Mouse (Mus musculus): ENCODE data around the gene Tef. TPM values are rescaled to one million over a fixed set of nuclear protein-coding genes. Genes with fewer than 3 reads are reported as not detected.

The Tef gene
- polyA plus RNA-seq, 1 experiment from 2014 or later: 29.7 TPM

- Histone ChIP-seq H3K4me2 (replicated peaks) (no peak overlapping the region), H3K27me3 (no peaks in the 10 kb centered on the region), H3K4me1 (peaks cover 14% of the 10 kb centered on the region), H3K27ac (no peak overlapping the region), H3K36me3 (peaks cover 48% of the 10 kb centered on the region), H3K9ac (no peak overlapping the region), H3K9me3 (no peaks in the 10 kb centered on the region), H3K4me3 (no peak overlapping the region)
- WGBS: 91% methylated on average over 7 of the region's 7 CpGs
- no peak for ATAC-seq (ENCODE audit: insufficient number of reproducible peaks, insufficient read depth, low FRiP score, low TSS enrichment)
Measured at GRCm38 (mm10) chr15:81853081-81853480, 50.9 kb downstream of the Tef start.

GRCm38 (mm10) chr15:81856030-81856790 lies 54.0 kb downstream of the Tef start:
- peak; percentile 90 for ATAC-seq (ENCODE audit: insufficient number of reproducible peaks, insufficient read depth, low FRiP score, low TSS enrichment)
- Histone ChIP-seq H3K9ac (peak overlapping the region; percentile 86), H3K27me3 (no peaks in the 10 kb centered on the region), H3K4me3 (peak overlapping the region; percentile 87), H3K36me3 (peaks cover 25% of the 10 kb centered on the region), H3K4me1 (peaks cover 9% of the 10 kb centered on the region; the same call in 1 of the 2 replicates), H3K27ac (peak overlapping the region; percentile 94), H3K4me2 (replicated peaks) (peak overlapping the region; percentile 97), H3K9me3 (no peaks in the 10 kb centered on the region)
- under 1% methylated on average over 28 of the region's 28 CpGs for WGBS

GRCm38 (mm10) chr15:81856938-81857723 lies 54.9 kb downstream of the Tef start:
- H3K4me3 ChIP-seq: peak overlapping the region; percentile 87
- peak overlapping the region; percentile 94 for H3K27ac ChIP-seq
- under 1% methylated on average over 14 of the region's 14 CpGs for WGBS
- peaks cover 9% of the 10 kb centered on the region; the same call in 1 of the 2 replicates for H3K4me1 ChIP-seq
- peak overlapping the region; percentile 86 for H3K9ac ChIP-seq
- no peaks in the 10 kb centered on the region for H3K9me3 ChIP-seq
- no peak for ATAC-seq (ENCODE audit: insufficient number of reproducible peaks, insufficient read depth, low FRiP score, low TSS enrichment)
- H3K36me3 ChIP-seq: peaks cover 15% of the 10 kb centered on the region
- H3K27me3 ChIP-seq: no peaks in the 10 kb centered on the region
- peak overlapping the region; percentile 97 for H3K4me2 ChIP-seq (replicated peaks)

- Histone ChIP-seq H3K4me2 (replicated peaks) (peak overlapping the region; percentile 97), H3K36me3 (peaks cover 12% of the 10 kb centered on the region), H3K9me3 (no peaks in the 10 kb centered on the region), H3K4me3 (peak overlapping the region; percentile 87), H3K4me1 (peaks cover 9% of the 10 kb centered on the region; the same call in 1 of the 2 replicates), H3K27ac (peak overlapping the region; percentile 94), H3K9ac (peak overlapping the region; percentile 86), H3K27me3 (no peaks in the 10 kb centered on the region)
- WGBS: under 1% methylated on average over 33 of the region's 33 CpGs
- no peak for ATAC-seq (ENCODE audit: insufficient number of reproducible peaks, insufficient read depth, low FRiP score, low TSS enrichment)
Measured at GRCm38 (mm10) chr15:81857724-81858116, 55.5 kb downstream of the Tef start.

- under 1% methylated on average over 23 of the region's 23 CpGs for WGBS
- peak overlapping the region; percentile 94 for H3K27ac ChIP-seq
- no peaks in the 10 kb centered on the region for H3K27me3 ChIP-seq
- H3K36me3 ChIP-seq: peaks cover 8% of the 10 kb centered on the region
- peaks cover 9% of the 10 kb centered on the region; the same call in 1 of the 2 replicates for H3K4me1 ChIP-seq
- peak overlapping the region; percentile 86 for H3K9ac ChIP-seq
- peak overlapping the region; percentile 87 for H3K4me3 ChIP-seq
- H3K9me3 ChIP-seq: no peaks in the 10 kb centered on the region
- peak overlapping the region; percentile 97 for H3K4me2 ChIP-seq (replicated peaks)
- ATAC-seq (ENCODE audit: insufficient number of reproducible peaks, insufficient read depth, low FRiP score, low TSS enrichment): peak; percentile 11; the same call in 1 of the 2 replicates
Measured at GRCm38 (mm10) chr15:81858138-81858516, 55.9 kb downstream of the Tef start.

- Histone ChIP-seq H3K4me1 (peaks cover 9% of the 10 kb centered on the region; the same call in 1 of the 2 replicates), H3K9me3 (no peaks in the 10 kb centered on the region), H3K36me3 (peaks cover 6% of the 10 kb centered on the region; the same call in 1 of the 2 replicates), H3K27ac (peak within 1 kb of the TSS; percentile 94), H3K4me3 (peak within 1 kb of the TSS; percentile 87), H3K4me2 (replicated peaks) (peak within 1 kb of the TSS; percentile 97), H3K9ac (peak within 1 kb of the TSS; percentile 86), H3K27me3 (no peaks in the 10 kb centered on the region)
- under 1% methylated on average over 44 of the region's 44 CpGs for WGBS
- ATAC-seq (ENCODE audit: insufficient number of reproducible peaks, insufficient read depth, low FRiP score, low TSS enrichment): 0 out of 2 replicates have a peak, but pooled peaks have one; percentile 3
Measured at GRCm38 (mm10) chr15:81858517-81859329, 56.5 kb downstream of the Tef start, which contains the start of gene Tob2. Tob2 (minus strand) TSS chr15:81858796.

GRCm38 (mm10) chr15:81859330-81860255 lies 57.4 kb downstream of the Tef start:
- under 1% methylated on average over 39 of the region's 39 CpGs for WGBS
- Histone ChIP-seq H3K9me3 (no peaks in the 10 kb centered on the region), H3K4me3 (peak overlapping the region; percentile 87), H3K4me1 (peaks cover 9% of the 10 kb centered on the region; the same call in 1 of the 2 replicates), H3K4me2 (replicated peaks) (peak overlapping the region; percentile 97), H3K9ac (peak overlapping the region; percentile 86), H3K27me3 (no peaks in the 10 kb centered on the region), H3K27ac (peak overlapping the region; percentile 94), H3K36me3 (peaks cover 5% of the 10 kb centered on the region; the same call in 1 of the 2 replicates)
- ATAC-seq (ENCODE audit: insufficient number of reproducible peaks, insufficient read depth, low FRiP score, low TSS enrichment): peak; percentile 70

GRCm38 (mm10) chr15:81860471-81861135 lies 58.4 kb downstream of the Tef start:
- Histone ChIP-seq H3K4me1 (peaks cover 5% of the 10 kb centered on the region; the same call in 1 of the 2 replicates), H3K9ac (no peak overlapping the region), H3K9me3 (no peaks in the 10 kb centered on the region), H3K36me3 (peaks cover 10% of the 10 kb centered on the region), H3K4me2 (replicated peaks) (peak overlapping the region; percentile 97; the same call in 1 of the 2 replicates), H3K27me3 (no peaks in the 10 kb centered on the region), H3K4me3 (no peak overlapping the region), H3K27ac (peak overlapping the region; percentile 46; the same call in 1 of the 2 replicates)
- 46% methylated on average over 8 of the region's 8 CpGs for WGBS
- no peak for ATAC-seq (ENCODE audit: insufficient number of reproducible peaks, insufficient read depth, low FRiP score, low TSS enrichment)

- 92% methylated on average over 7 of the region's 7 CpGs for WGBS
- no peaks in the 10 kb centered on the region for H3K27me3 ChIP-seq
- no peaks in the 10 kb centered on the region for H3K4me1 ChIP-seq
- H3K27ac ChIP-seq: no peak overlapping the region
- H3K4me2 ChIP-seq (replicated peaks): no peak overlapping the region
- H3K36me3 ChIP-seq: peaks cover 46% of the 10 kb centered on the region
- no peak overlapping the region for H3K9ac ChIP-seq
- ATAC-seq (ENCODE audit: insufficient number of reproducible peaks, insufficient read depth, low FRiP score, low TSS enrichment): no peak
- H3K9me3 ChIP-seq: no peaks in the 10 kb centered on the region
- H3K4me3 ChIP-seq: no peak overlapping the region
Measured at GRCm38 (mm10) chr15:81864238-81864637, 62.0 kb downstream of the Tef start.

GRCm38 (mm10) chr15:81869985-81870384 lies 67.8 kb downstream of the Tef start:
- Histone ChIP-seq H3K4me2 (replicated peaks) (no peak overlapping the region), H3K9ac (no peak overlapping the region), H3K9me3 (no peaks in the 10 kb centered on the region), H3K36me3 (peaks cover 56% of the 10 kb centered on the region), H3K27me3 (no peaks in the 10 kb centered on the region), H3K4me1 (peaks cover 10% of the 10 kb centered on the region), H3K4me3 (no peak overlapping the region), H3K27ac (no peak overlapping the region)
- WGBS: 98% methylated on average over 5 of the region's 5 CpGs
- ATAC-seq (ENCODE audit: insufficient number of reproducible peaks, insufficient read depth, low FRiP score, low TSS enrichment): no peak
